Mouse (Mus musculus) testis, adult 2 months (tissue): ENCODE measurements around the gene H2al1d.
"Not testable (repeated sequence)": the region's sequence is repeated elsewhere in the genome, so short reads cannot be mapped to it uniquely, and the experiment has no call there.

Experiments used
- CTCF ChIP-seq: fragments of 200-500 bp; IDR thresholded peaks from 2 replicates; pipeline ENCODE4 v1.5.1; 2012; ENCODE audit warnings: low read depth, mild to moderate bottlenecking, inconsistent platforms, low read length, moderate library complexity; ENCODE audit not compliant: control insufficient read depth, insufficient read depth, insufficient replicate concordance
- POLR2A ChIP-seq: fragments of 200-500 bp; IDR thresholded peaks from 2 replicates; pipeline ENCODE4 v1.6.1; 2012; ENCODE audit warnings: low read depth, mild to moderate bottlenecking, inconsistent platforms, low read length, moderate library complexity; ENCODE audit not compliant: control insufficient read depth

DNA sequence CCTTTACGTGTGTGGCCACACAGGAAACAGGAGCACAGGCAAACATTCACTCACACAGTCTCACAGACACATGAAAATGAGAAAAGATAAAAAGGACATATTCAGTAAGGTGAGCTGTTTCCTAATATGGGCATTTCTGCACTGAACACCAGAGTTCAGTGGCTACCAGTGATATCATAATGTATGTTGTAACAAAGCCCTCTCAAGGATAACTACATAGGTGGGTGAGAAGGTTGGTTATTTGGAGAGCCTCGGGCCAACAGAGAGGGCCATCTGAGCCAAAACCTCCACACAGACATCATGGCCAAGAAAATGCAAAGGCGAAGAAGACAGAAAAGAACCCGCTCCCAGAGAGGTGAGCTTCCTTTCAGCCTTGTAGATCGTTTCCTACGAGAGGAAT lies at the start of gene H2al1d:
- TF ChIP-seq CTCF, POLR2A: not testable (repeated sequence)
